Mouse (Mus musculus): ENCODE data around the gene Atp1a4. TPM values are rescaled to one million over a fixed set of nuclear protein-coding genes. Genes with fewer than 3 reads are reported as not detected.

Gene Atp1a4
- polyA plus RNA-seq, 1 experiment from 2014 or later: 0.10 TPM

- peak; percentile 33; the same call in 1 of the 2 replicates for ATAC-seq
These were observed 39.7 kb upstream of the Atp1a4 start, which contains the start of gene Atp1a2 for GRCm38 (mm10) chr1:172297611-172298537. Gene Atp1a2 (minus strand): TSS chr1:172298064.

GRCm38 (mm10) chr1:172296816-172297510, 38.7 kb upstream of the Atp1a4 start:
- Histone ChIP-seq H3K27me3 (no peaks in the 10 kb centered on the region), H3K4me1 (peaks cover 60% of the 10 kb centered on the region), H3K4me2 (peak overlapping the region; percentile 46), H3K4me3 (peak overlapping the region; percentile 27), H3K27ac (peak overlapping the region; percentile 73), H3K36me3 (ENCODE audit: poor library complexity, severe bottlenecking) (no peaks in the 10 kb centered on the region), H3K9ac (peak overlapping the region; percentile 45), H3K9me3 (replicated peaks) (no peaks in the 10 kb centered on the region)
- no peak for ATAC-seq
- 79% methylated on average over 6 of the region's 6 CpGs for WGBS

More at GRCm38 (mm10) chr1:172297611-172298537, 39.7 kb upstream of the Atp1a4 start, which contains the start of gene Atp1a2:
- WGBS: 12% methylated on average over 16 of the region's 16 CpGs
- Histone ChIP-seq H3K36me3 (ENCODE audit: poor library complexity, severe bottlenecking) (no peaks in the 10 kb centered on the region), H3K27me3 (no peaks in the 10 kb centered on the region), H3K9me3 (replicated peaks) (no peaks in the 10 kb centered on the region), H3K4me2 (peak within 1 kb of the TSS; percentile 46), H3K4me3 (peak within 1 kb of the TSS; percentile 27), H3K4me1 (peaks cover 64% of the 10 kb centered on the region), H3K27ac (peak within 1 kb of the TSS; percentile 73), H3K9ac (peak within 1 kb of the TSS; percentile 45)

- no peak overlapping the region for H3K4me3 ChIP-seq
- H3K27ac ChIP-seq: peak overlapping the region; percentile 73
- H3K36me3 ChIP-seq (ENCODE audit: poor library complexity, severe bottlenecking): peaks cover 3% of the 10 kb centered on the region; the same call in 1 of the 2 replicates
- WGBS: 29% methylated on average over 4 of the region's 4 CpGs
- no peak overlapping the region for H3K9ac ChIP-seq
- H3K9me3 ChIP-seq (replicated peaks): no peaks in the 10 kb centered on the region
- H3K4me2 ChIP-seq: peak overlapping the region; percentile 46
- H3K27me3 ChIP-seq: no peaks in the 10 kb centered on the region
- ATAC-seq: peak; percentile 84
- peaks cover 49% of the 10 kb centered on the region for H3K4me1 ChIP-seq
These were observed 37.6 kb upstream of the Atp1a4 start for GRCm38 (mm10) chr1:172295751-172296197.

- 92% methylated on average over 11 of the region's 11 CpGs for whole genome bisulfite sequencing
- ATAC-seq: no peak
These were observed 35.2 kb upstream of the Atp1a4 start for GRCm38 (mm10) chr1:172293449-172293848.

GRCm38 (mm10) chr1:172292880-172293279, 34.7 kb upstream of the Atp1a4 start:
- no peak overlapping the region for H3K4me2 ChIP-seq
- no peak overlapping the region for H3K4me3 ChIP-seq
- H3K9me3 ChIP-seq (replicated peaks): no peaks in the 10 kb centered on the region
- peaks cover 3% of the 10 kb centered on the region; the same call in 1 of the 2 replicates for H3K36me3 ChIP-seq (ENCODE audit: poor library complexity, severe bottlenecking)
- 90% methylated on average over 2 of the region's 2 CpGs for WGBS
- peaks cover 38% of the 10 kb centered on the region for H3K4me1 ChIP-seq
- ATAC-seq: no peak
- H3K9ac ChIP-seq: no peak overlapping the region
- H3K27ac ChIP-seq: no peak overlapping the region
- H3K27me3 ChIP-seq: no peaks in the 10 kb centered on the region

More at GRCm38 (mm10) chr1:172293449-172293848, 35.2 kb upstream of the Atp1a4 start:
- Histone ChIP-seq H3K4me1 (peaks cover 43% of the 10 kb centered on the region), H3K9ac (no peak overlapping the region), H3K27me3 (no peaks in the 10 kb centered on the region), H3K4me2 (no peak overlapping the region), H3K36me3 (ENCODE audit: poor library complexity, severe bottlenecking) (peaks cover 3% of the 10 kb centered on the region; the same call in 1 of the 2 replicates), H3K4me3 (no peak overlapping the region), H3K27ac (no peak overlapping the region), H3K9me3 (replicated peaks) (no peaks in the 10 kb centered on the region)

GRCm38 (mm10) chr1:172289617-172289946, 31.4 kb upstream of the Atp1a4 start:
- no peaks in the 10 kb centered on the region for H3K27me3 ChIP-seq
- no peak overlapping the region for H3K27ac ChIP-seq
- H3K9me3 ChIP-seq (replicated peaks): no peaks in the 10 kb centered on the region
- H3K4me3 ChIP-seq: no peak overlapping the region
- 98% methylated on average over 3 of the region's 3 CpGs for whole genome bisulfite sequencing
- no peak overlapping the region for H3K4me2 ChIP-seq
- H3K4me1 ChIP-seq: peaks cover 5% of the 10 kb centered on the region
- no peak for ATAC-seq
- peaks cover 7% of the 10 kb centered on the region for H3K36me3 ChIP-seq (ENCODE audit: poor library complexity, severe bottlenecking)
- no peak overlapping the region for H3K9ac ChIP-seq

GRCm38 (mm10) chr1:172288900-172289616, 30.8 kb upstream of the Atp1a4 start:
- H3K27me3 ChIP-seq: no peaks in the 10 kb centered on the region
- no peaks in the 10 kb centered on the region for H3K9me3 ChIP-seq (replicated peaks)
- no peak overlapping the region for H3K4me2 ChIP-seq
- H3K36me3 ChIP-seq (ENCODE audit: poor library complexity, severe bottlenecking): peaks cover 11% of the 10 kb centered on the region
- H3K9ac ChIP-seq: no peak overlapping the region
- 0 out of 2 replicates have a peak, but pooled peaks cover under 1% of the 10 kb centered on the region for H3K4me1 ChIP-seq
- no peak overlapping the region for H3K27ac ChIP-seq
- no peak overlapping the region for H3K4me3 ChIP-seq
- 93% methylated on average over 11 of the region's 11 CpGs for WGBS
- no peak for ATAC-seq

GRCm38 (mm10) chr1:172286740-172287139, 28.5 kb upstream of the Atp1a4 start:
- no peak overlapping the region for H3K4me3 ChIP-seq
- no peak overlapping the region for H3K4me2 ChIP-seq
- no peak for ATAC-seq
- H3K36me3 ChIP-seq (ENCODE audit: poor library complexity, severe bottlenecking): peaks cover 13% of the 10 kb centered on the region
- H3K27me3 ChIP-seq: no peaks in the 10 kb centered on the region
- no peak overlapping the region for H3K9ac ChIP-seq
- no peak overlapping the region for H3K27ac ChIP-seq
- no peaks in the 10 kb centered on the region for H3K9me3 ChIP-seq (replicated peaks)
- WGBS: 94% methylated on average over 5 of the region's 5 CpGs
- H3K4me1 ChIP-seq: no peaks in the 10 kb centered on the region

- ATAC-seq: no peak
- Histone ChIP-seq H3K9me3 (replicated peaks) (no peaks in the 10 kb centered on the region), H3K4me1 (no peaks in the 10 kb centered on the region), H3K36me3 (ENCODE audit: poor library complexity, severe bottlenecking) (peaks cover 9% of the 10 kb centered on the region), H3K9ac (no peak overlapping the region), H3K27ac (no peak overlapping the region), H3K27me3 (no peaks in the 10 kb centered on the region), H3K4me3 (no peak overlapping the region), H3K4me2 (no peak overlapping the region)
- WGBS: 97% methylated on average over 14 of the region's 14 CpGs
These were observed 26.0 kb upstream of the Atp1a4 start for GRCm38 (mm10) chr1:172284221-172284620.

- WGBS: 87% methylated on average over 6 of the region's 6 CpGs
- Histone ChIP-seq H3K27ac (no peak overlapping the region), H3K27me3 (no peaks in the 10 kb centered on the region), H3K36me3 (ENCODE audit: poor library complexity, severe bottlenecking) (peaks cover 9% of the 10 kb centered on the region), H3K4me3 (no peak overlapping the region), H3K4me1 (no peaks in the 10 kb centered on the region), H3K4me2 (no peak overlapping the region), H3K9ac (no peak overlapping the region), H3K9me3 (replicated peaks) (no peaks in the 10 kb centered on the region)
- no peak for ATAC-seq
These were observed 24.9 kb upstream of the Atp1a4 start for GRCm38 (mm10) chr1:172283073-172283472.

- Histone ChIP-seq H3K27ac (no peak overlapping the region), H3K4me1 (no peaks in the 10 kb centered on the region), H3K4me3 (no peak overlapping the region), H3K4me2 (no peak overlapping the region), H3K27me3 (no peaks in the 10 kb centered on the region), H3K36me3 (ENCODE audit: poor library complexity, severe bottlenecking) (peaks cover 9% of the 10 kb centered on the region), H3K9ac (no peak overlapping the region), H3K9me3 (replicated peaks) (no peaks in the 10 kb centered on the region)
- WGBS: 79% methylated on average over 10 of the region's 10 CpGs
- no peak for ATAC-seq
These were observed 23.5 kb upstream of the Atp1a4 start for GRCm38 (mm10) chr1:172281522-172282254.
